Mouse (Mus musculus) kidney, embryonic 15.5 days (tissue): ENCODE data around the gene Ushbp1. TPM values are rescaled to one million over a fixed set of nuclear protein-coding genes. Genes with fewer than 3 reads are reported as not detected.
"Not testable (repeated sequence)": the region's sequence is repeated elsewhere in the genome, so short reads cannot be mapped to it uniquely, and the experiment has no call there.

Source experiments
- ATAC-seq: fragments of 200-750 bp; cut with Nextera tagmentation; replicated peaks from 2 replicates; pipeline ENCODE4 v1.8.0; 2017; ENCODE audit warnings: moderate TSS enrichment; ENCODE audit not compliant: low FRiP score
- H3K27ac ChIP-seq: fragments of 300-500 bp; sonication (generic); 2 replicates; pipeline ENCODE4 v1.5.1; 2015; ENCODE audit warnings: mild to moderate bottlenecking, inconsistent platforms
- H3K27me3 ChIP-seq: fragments of 300-500 bp; sonication (generic); 2 replicates; pipeline ENCODE4 v1.6.1; 2015; ENCODE audit warnings: inconsistent platforms
- H3K36me3 ChIP-seq: fragments of 300-500 bp; sonication (generic); 2 replicates; pipeline ENCODE4 v1.6.1; 2015; ENCODE audit warnings: inconsistent platforms
- H3K4me1 ChIP-seq: fragments of 300-500 bp; sonication (generic); 2 replicates; pipeline ENCODE4 v1.6.1; 2015; ENCODE audit warnings: inconsistent platforms
- H3K4me2 ChIP-seq: fragments of 300-500 bp; sonication (generic); 2 replicates; pipeline ENCODE4 v1.6.1; 2015; ENCODE audit warnings: moderate library complexity, mild to moderate bottlenecking, inconsistent platforms
- H3K4me3 ChIP-seq: fragments of 300-500 bp; sonication (generic); replicated peaks from 2 replicates; pipeline ENCODE4 v1.5.1; 2015; ENCODE audit warnings: mild to moderate bottlenecking, inconsistent platforms
- H3K9ac ChIP-seq: fragments of 300-500 bp; sonication (generic); 2 replicates; pipeline ENCODE4 v1.6.1; 2015; ENCODE audit warnings: mild to moderate bottlenecking, inconsistent platforms
- H3K9me3 ChIP-seq: fragments of 300-500 bp; sonication (generic); replicated peaks from 2 replicates; pipeline ENCODE4 v1.6.1; 2016; ENCODE audit warnings: inconsistent platforms
- WGBS: fragments of 180-500 bp; shearing (Covaris S2); methylation state at CpG from one replicate; pipeline ENCODE4 v1.1.7; 2015; ENCODE audit warnings: mixed read lengths; 5-methylcytosine and 5-hydroxymethylcytosine counted together
- polyA plus RNA-seq: library from polyadenylated mRNA; unstranded; fragments of >200 nt; fragmentation: Nextera tagmentation; extraction: Ambion mirVana; gene quantifications from 2 replicates; pipeline ENCODE4 v1.2.1, GENCODE M21; 2015

Ushbp1 gene
- polyA plus RNA-seq, result 19.1 and 22.3 TPM in 2 replicates

- peaks cover 25% of the 10 kb centered on the region for H3K4me1 ChIP-seq
- peak within 1 kb of the TSS; percentile 78 for H3K4me2 ChIP-seq
- H3K9ac ChIP-seq, result peak within 1 kb of the TSS; percentile 12; the same call in 1 of the 2 replicates
- H3K27ac ChIP-seq, result peak within 1 kb of the TSS; percentile 84
- H3K27me3 ChIP-seq, result no peaks in the 10 kb centered on the region
- ATAC-seq, result no peak
- WGBS, result 79% methylated on average over 9 of the region's 9 CpGs
- peaks cover 25% of the 10 kb centered on the region for H3K36me3 ChIP-seq
- H3K9me3 ChIP-seq, result no peaks in the 10 kb centered on the region
- H3K4me3 ChIP-seq, result peak within 1 kb of the TSS; percentile 67
These were observed at the start of gene Ushbp1 for GRCm38 (mm10) chr8:71395629-71396028. Gene Ushbp1 (minus strand): TSS chr8:71395802.

- Histone ChIP-seq H3K9ac (no peak overlapping the region), H3K4me2 (no peak overlapping the region), H3K4me3 (no peak overlapping the region), H3K27me3 (peaks cover 18% of the 10 kb centered on the region), H3K9me3 (no peaks in the 10 kb centered on the region), H3K36me3 (no peaks in the 10 kb centered on the region), H3K27ac (no peak overlapping the region), H3K4me1 (no peaks in the 10 kb centered on the region)
- 83% methylated on average over 7 of the region's 7 CpGs for WGBS
- no peak for ATAC-seq
These were observed 49.5 kb upstream of the Ushbp1 start for GRCm38 (mm10) chr8:71445096-71445495.

GRCm38 (mm10) chr8:71441404-71441803 lies 45.8 kb upstream of the Ushbp1 start:
- no peak for ATAC-seq
- Histone ChIP-seq H3K27me3 (peaks cover 27% of the 10 kb centered on the region), H3K4me3 (no peak overlapping the region), H3K9me3 (no peaks in the 10 kb centered on the region), H3K4me1 (no peaks in the 10 kb centered on the region), H3K36me3 (no peaks in the 10 kb centered on the region), H3K4me2 (no peak overlapping the region), H3K27ac (no peak overlapping the region), H3K9ac (no peak overlapping the region)
- 0% methylated on average over 7 of the region's 7 CpGs for WGBS

DNA sequence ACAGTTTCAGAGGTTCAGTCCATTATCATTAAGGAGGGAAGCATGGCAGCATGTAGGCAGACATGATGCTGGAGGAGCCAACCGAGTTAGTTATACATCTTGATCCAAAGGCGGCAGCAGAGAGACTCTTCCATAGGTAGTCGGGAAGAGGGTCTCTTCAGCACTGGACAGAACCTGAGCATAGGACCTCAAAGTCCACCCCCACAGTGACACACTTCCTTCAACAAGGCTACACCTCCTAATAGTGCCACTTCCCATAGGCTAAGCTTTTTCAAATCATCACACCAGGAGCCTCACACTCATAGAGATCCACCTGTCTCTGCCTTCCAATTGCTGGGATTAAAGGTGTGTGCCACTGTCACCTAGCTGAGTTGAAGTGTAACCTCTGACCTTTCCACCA lies 41.4 kb upstream of the Ushbp1 start:
- ATAC-seq, result no peak
- H3K9ac ChIP-seq, result no peak overlapping the region
- H3K4me2 ChIP-seq, result no peak overlapping the region
- H3K27me3 ChIP-seq, result peaks cover 11% of the 10 kb centered on the region
- no peak overlapping the region for H3K27ac ChIP-seq
- peaks cover 2% of the 10 kb centered on the region; the same call in 1 of the 2 replicates for H3K9me3 ChIP-seq
- no peak overlapping the region for H3K4me3 ChIP-seq
- WGBS, result 46% methylated on average over 3 of the region's 3 CpGs
- no peaks in the 10 kb centered on the region for H3K4me1 ChIP-seq
- H3K36me3 ChIP-seq, result no peaks in the 10 kb centered on the region

- 87% methylated on average over 1 of the region's 1 CpGs for WGBS
- not testable (repeated sequence) for H3K27me3 ChIP-seq, ATAC-seq, H3K4me2 ChIP-seq, H3K4me1 ChIP-seq, H3K36me3 ChIP-seq, H3K4me3 ChIP-seq, H3K27ac ChIP-seq, H3K9ac ChIP-seq, H3K9me3 ChIP-seq
These were observed 37.3 kb upstream of the Ushbp1 start for GRCm38 (mm10) chr8:71432935-71433334.

DNA sequence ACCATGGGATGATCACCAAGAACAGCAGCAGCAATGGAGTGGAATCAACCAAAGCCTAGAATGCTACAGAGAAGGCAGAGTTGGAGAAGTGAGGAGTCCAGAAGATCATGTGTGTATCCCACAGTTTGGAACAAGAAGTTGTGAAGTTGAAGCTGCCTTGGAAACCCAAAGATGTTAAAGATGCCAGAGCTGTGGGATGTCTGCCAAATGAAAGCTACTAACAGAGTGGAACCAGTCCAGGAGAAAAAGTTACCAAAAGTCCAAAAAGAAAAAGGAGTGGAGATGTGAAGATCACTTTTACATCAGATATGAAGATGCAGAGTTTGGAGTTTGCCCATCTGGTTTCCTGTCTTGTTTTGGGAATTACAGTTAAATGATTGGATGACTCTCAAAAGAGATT lies 26.5 kb upstream of the Ushbp1 start:
- no peak overlapping the region for H3K27ac ChIP-seq
- H3K9ac ChIP-seq, result no peak overlapping the region
- no peak for ATAC-seq
- H3K36me3 ChIP-seq, result no peaks in the 10 kb centered on the region
- no peaks in the 10 kb centered on the region for H3K27me3 ChIP-seq
- H3K4me2 ChIP-seq, result no peak overlapping the region
- H3K4me3 ChIP-seq, result no peak overlapping the region
- no peaks in the 10 kb centered on the region for H3K9me3 ChIP-seq
- no peaks in the 10 kb centered on the region for H3K4me1 ChIP-seq

- H3K9me3 ChIP-seq, result no peaks in the 10 kb centered on the region
- peaks cover 34% of the 10 kb centered on the region for H3K36me3 ChIP-seq
- 0 out of 2 replicates have a peak, but pooled peaks have one; percentile 54 for ATAC-seq
- peaks cover 8% of the 10 kb centered on the region for H3K27me3 ChIP-seq
- H3K4me3 ChIP-seq, result no peak overlapping the region
- H3K27ac ChIP-seq, result no peak overlapping the region
- H3K4me2 ChIP-seq, result peak overlapping the region; percentile 35
- H3K4me1 ChIP-seq, result peaks cover 22% of the 10 kb centered on the region
- WGBS, result 30% methylated on average over 11 of the region's 11 CpGs
- H3K9ac ChIP-seq, result no peak overlapping the region
These were observed 16.1 kb upstream of the Ushbp1 start for GRCm38 (mm10) chr8:71411535-71412273.

DNA sequence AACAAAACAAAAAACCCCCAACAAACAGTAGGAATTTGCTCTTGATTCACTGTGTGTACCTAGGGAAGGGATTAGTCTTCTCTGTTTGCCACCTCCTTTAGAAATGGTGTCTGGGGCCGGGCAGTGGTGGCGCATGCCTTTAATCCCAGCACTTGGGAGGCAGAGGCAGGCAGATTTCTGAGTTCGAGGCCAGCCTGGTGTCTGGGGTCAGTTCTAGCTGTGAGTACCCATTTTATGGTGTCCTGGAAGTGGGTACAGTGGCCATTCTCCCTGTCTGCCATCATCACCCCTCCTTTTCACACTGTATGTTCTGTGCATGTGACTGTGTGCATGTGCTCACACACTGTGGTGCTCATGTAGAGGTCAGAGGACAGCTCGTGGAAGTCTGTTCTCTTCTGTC lies 12.6 kb upstream of the Ushbp1 start:
- H3K4me3 ChIP-seq, result no peak overlapping the region
- ATAC-seq, result no peak
- H3K27ac ChIP-seq, result no peak overlapping the region
- H3K9ac ChIP-seq, result no peak overlapping the region
- no peak overlapping the region for H3K4me2 ChIP-seq
- no peaks in the 10 kb centered on the region for H3K27me3 ChIP-seq
- H3K36me3 ChIP-seq, result peaks cover 34% of the 10 kb centered on the region
- WGBS, result 94% methylated on average over 4 of the region's 4 CpGs
- peaks cover 40% of the 10 kb centered on the region for H3K4me1 ChIP-seq
- H3K9me3 ChIP-seq, result no peaks in the 10 kb centered on the region

DNA sequence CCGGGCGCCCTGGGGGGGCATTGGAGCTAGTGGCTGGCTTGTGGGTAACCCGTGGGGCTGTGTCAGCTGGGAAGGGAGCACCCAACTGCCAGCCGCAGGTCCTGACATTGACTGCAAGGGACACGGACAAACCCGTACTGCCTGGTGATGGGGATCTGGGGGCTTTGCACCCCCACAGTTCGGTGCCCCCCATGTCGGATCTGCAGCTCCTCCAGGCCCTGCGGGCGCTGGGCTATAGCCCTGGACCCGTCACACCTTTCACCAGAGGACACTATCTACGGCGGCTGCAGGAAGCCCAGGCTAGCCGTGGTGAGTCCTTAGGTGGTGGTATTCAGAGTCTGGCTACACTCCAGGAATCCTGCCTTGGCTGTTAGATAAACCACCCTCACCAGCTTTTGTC lies 11.8 kb upstream of the Ushbp1 start:
- no peak for ATAC-seq
- 92% methylated on average over 14 of the region's 14 CpGs for WGBS
- Histone ChIP-seq H3K4me1 (peaks cover 40% of the 10 kb centered on the region), H3K27ac (no peak overlapping the region), H3K4me2 (peak overlapping the region; percentile 92), H3K9me3 (no peaks in the 10 kb centered on the region), H3K4me3 (peak overlapping the region; percentile 71), H3K27me3 (no peaks in the 10 kb centered on the region), H3K9ac (no peak overlapping the region), H3K36me3 (peaks cover 34% of the 10 kb centered on the region)

- H3K36me3 ChIP-seq, result peaks cover 34% of the 10 kb centered on the region
- H3K4me2 ChIP-seq, result peak overlapping the region; percentile 92
- H3K4me3 ChIP-seq, result peak overlapping the region; percentile 71
- peak overlapping the region; percentile 65 for H3K9ac ChIP-seq
- H3K9me3 ChIP-seq, result no peaks in the 10 kb centered on the region
- H3K27me3 ChIP-seq, result no peaks in the 10 kb centered on the region
- H3K4me1 ChIP-seq, result peaks cover 33% of the 10 kb centered on the region
- under 1% methylated on average over 55 of the region's 55 CpGs for WGBS
- H3K27ac ChIP-seq, result peak overlapping the region; percentile 72
- ATAC-seq, result peak; percentile 88
These were observed 10.8 kb upstream of the Ushbp1 start for GRCm38 (mm10) chr8:71406099-71407015.

- H3K4me1 ChIP-seq, result peaks cover 32% of the 10 kb centered on the region
- H3K4me3 ChIP-seq, result peak within 1 kb of the TSS; percentile 71
- no peaks in the 10 kb centered on the region for H3K9me3 ChIP-seq
- H3K27ac ChIP-seq, result peak within 1 kb of the TSS; percentile 80
- H3K9ac ChIP-seq, result peak within 1 kb of the TSS; percentile 65
- H3K36me3 ChIP-seq, result peaks cover 39% of the 10 kb centered on the region
- WGBS, result 17% methylated on average over 33 of the region's 33 CpGs
- peak within 1 kb of the TSS; percentile 92 for H3K4me2 ChIP-seq
- ATAC-seq, result peak; percentile 89
- H3K27me3 ChIP-seq, result no peaks in the 10 kb centered on the region
These were observed 9.9 kb upstream of the Ushbp1 start, which contains the start of gene Ankle1 for GRCm38 (mm10) chr8:71405401-71406098. Gene Ankle1 (plus strand): TSS chr8:71406010.
